Mouse (Mus musculus): ENCODE results near the gene Pax3.

Gene Pax3

DNA sequence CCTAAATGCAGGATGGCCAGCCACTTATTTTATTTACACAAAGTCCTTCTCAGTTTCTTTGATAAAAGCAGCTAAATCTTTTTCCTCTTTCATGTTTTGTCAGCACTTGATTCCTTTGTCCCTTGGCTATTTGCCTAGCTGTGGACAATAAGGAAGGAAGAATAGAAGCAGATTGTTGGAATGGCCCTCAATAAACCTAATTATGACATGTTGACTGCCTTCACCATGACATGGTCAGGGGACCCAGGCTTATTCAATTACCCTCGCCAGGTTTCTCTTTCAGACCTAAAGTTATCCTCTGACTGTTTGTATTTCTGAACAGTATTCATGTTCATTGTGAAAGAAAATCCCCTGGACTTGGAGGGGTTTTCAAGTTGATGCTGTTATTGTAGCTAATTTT lies 25.3 kb downstream of the Pax3 start:
- no peak for DNase-seq (ENCODE audit: low spot score)

- no peak for DNase-seq (ENCODE audit: low spot score)
Measured at GRCm38 (mm10) chr1:78170771-78171170, 26.2 kb downstream of the Pax3 start.

GRCm38 (mm10) chr1:78168796-78169195 lies 28.1 kb downstream of the Pax3 start:
- DNase-seq (ENCODE audit: low spot score), result no peak

- DNase-seq (ENCODE audit: low spot score), result no peak
Measured at GRCm38 (mm10) chr1:78167577-78168286, 29.2 kb downstream of the Pax3 start.

DNA sequence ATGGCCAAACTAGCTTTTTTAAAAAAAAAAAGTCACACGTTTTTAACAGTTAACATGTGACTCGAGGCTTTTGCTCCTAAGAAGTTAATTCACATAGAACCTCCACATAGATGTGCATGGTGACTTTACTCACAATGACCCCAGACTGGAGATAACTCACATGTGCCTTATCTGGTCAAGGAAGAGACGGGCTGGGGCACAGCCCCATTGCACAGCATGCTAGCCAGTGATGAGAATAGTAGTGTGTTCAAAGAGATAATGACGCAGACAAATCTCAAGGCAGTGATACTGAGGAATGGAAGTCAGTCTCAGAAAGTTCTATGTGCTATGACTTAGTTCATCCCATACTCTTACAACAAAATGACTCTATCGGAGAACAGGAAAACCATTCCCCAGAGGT lies 35.2 kb downstream of the Pax3 start:
- no peak for DNase-seq (ENCODE audit: low spot score)

DNA sequence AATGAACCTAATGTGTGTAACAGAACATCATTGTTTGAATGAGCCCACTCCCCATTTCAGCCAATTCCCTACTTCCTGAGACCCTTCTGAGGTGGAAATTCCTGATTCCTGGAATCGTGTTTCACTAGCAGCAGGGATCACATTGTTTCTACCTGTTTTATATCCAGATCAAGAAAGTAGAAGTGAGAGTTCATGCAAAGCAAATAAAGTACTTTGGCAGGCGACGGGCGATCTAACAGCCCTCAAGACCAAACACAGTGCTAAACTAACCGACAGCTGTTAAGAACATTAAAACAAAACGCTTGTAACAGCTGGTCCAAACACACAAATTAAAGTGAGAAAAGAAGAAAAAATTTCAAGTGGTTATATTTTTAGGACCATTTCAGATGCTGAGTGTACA lies 39.0 kb downstream of the Pax3 start:
- DNase-seq (ENCODE audit: low spot score), result no peak

DNA sequence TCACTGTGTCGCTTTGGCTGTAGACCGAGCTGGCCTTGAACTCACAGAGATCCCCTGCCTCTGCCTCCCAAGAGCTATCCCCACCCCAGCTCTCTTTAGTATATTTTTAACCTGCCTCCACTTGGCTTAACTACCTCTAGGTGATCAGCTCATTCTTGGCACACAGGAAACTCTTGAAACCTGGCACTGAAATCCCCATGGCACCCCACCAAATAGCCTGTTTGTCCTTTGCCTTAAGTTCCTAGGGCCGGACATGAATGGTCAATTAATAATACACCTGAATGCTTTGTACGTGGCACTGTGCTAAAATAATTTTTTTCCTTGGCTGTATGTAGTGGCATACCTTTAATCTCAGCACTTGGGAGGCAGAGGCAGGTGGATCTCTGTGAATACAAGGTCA lies 41.1 kb downstream of the Pax3 start:
- no peak for DNase-seq (ENCODE audit: low spot score)

DNA sequence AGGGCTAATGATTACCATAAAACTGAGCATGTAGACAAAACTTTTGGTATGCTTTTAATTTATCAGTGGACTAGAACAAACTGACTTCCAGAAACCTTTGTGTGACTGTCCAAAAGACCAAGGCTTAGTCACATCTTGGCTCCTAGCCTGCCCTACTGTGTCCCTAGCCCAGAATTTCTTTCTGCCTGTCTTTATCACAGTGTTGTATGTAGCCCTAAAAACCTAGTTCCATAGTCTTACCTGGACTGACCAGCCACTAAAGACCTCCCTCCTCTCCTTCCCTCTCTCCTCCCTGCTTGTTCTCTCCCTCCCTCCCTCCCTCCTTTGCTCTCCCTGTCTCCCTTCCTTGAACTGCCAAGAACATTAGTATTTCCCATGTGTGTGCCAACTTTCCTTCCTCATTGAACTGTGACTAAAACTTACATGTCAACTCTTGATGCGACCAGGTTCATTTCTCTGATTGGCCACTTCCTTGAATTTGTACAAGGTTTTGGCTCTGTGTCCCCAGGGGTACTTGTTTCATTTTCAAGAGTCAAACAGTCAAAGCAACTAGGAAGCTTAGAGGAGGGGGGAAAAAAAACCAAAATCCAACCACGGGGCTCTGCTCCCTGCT lies 48.8 kb downstream of the Pax3 start:
- no peak for DNase-seq (ENCODE audit: low spot score)

GRCm38 (mm10) chr1:78143403-78143802 lies 53.5 kb downstream of the Pax3 start:
- no peak for DNase-seq (ENCODE audit: low spot score)

DNA sequence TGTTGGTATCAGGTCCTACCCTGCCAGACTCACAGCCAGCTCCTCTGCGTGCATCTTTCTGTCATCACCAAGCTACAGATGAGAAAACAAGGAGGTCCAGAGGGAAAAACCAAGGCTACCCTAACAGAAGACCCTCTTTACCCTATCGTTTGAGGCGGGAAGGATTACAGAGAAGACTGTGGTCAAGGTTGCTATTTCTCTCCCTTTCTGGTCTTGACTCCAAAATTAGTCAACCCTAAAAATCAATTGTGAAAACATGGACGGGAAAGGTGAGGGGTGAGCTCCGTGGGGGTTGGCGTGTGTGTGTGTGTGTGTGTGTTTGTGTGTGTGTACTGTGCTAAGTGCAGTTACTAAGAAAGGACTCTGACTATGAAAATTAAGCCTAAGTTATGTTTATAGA lies 54.0 kb downstream of the Pax3 start:
- no peak for DNase-seq (ENCODE audit: low spot score)

- no peak for DNase-seq (ENCODE audit: low spot score)
Measured at GRCm38 (mm10) chr1:78141741-78142501, 55.0 kb downstream of the Pax3 start.

DNA sequence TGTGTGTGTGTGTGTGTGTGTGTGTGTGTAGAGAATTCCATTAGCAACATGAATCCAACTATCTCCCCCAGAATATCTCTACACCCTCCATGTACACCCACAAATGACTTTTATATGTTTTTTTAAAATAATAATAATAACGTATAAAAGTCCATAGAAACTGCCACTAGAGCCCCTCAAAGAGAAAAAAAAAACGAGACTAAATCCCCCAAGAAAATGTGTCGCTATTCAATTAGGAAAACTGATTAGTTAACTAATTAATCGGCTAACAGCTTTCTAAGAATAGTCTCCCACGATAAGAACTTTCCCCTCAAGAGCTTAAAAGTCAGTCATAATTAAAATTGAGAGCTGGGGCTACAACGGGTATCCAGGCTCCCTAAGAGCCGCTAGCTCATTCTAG lies 55.6 kb downstream of the Pax3 start:
- no peak for DNase-seq (ENCODE audit: low spot score)

DNA sequence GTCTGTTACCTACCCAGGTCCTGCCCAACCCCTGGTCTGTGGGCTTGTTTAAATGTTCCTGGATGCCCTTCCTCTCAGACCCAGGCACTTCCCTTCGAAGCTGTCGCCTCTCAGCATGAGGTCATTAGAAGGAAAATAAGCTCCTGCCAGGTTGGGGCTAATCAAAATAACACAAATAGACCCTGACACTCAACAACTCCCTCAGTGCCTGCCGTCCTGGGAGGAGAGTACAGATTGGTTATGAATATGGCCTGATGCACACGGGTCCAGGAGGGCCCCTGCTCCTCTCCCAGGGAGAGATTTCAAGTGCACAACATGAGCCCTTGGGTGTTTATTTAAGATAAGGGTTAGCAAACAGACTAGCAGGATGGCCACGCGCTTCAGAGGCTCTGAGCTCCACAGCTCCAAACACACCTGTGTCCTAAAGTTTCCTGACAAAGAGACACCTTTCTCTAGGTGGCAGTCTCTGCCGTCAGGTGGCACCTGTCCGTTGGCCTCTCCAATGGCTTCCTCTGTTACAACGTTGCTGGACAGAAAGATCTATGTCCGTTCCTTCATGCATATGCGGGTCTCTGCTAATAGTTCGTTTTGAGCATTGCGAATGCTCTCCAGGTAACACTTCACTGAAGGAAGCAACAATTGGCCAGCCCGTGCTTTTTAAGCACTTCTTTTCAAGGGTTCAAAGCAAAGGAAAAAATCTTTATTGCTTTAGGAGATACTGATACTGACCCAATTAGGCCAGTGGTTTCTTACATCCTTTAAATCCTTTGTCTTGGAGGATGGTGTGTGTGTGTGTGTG lies 56.2 kb downstream of the Pax3 start:
- peak; percentile 40 for DNase-seq (ENCODE audit: low spot score)

- DNase-seq (ENCODE audit: low spot score), result no peak
Measured at GRCm38 (mm10) chr1:78139287-78139686, 57.6 kb downstream of the Pax3 start.

DNA sequence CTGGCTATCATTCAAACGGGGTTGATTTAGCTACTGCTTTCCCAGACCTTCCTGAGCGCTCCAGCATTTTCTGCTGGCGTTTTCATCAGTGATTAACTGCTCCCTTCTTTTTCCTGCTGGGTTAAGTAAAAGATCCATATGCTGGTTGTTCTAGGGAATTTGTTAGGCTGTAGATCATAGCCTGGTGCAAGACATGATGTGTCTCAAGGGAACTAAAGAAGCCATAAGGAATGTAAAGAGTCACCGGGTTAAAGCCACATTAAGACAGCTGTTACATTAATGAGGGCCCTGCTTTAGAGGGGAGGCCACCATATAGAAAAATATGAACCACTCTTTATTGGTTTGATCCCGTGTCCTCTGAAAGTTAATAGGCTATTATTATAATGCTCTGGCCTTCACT lies 67.7 kb downstream of the Pax3 start:
- no peak for DNase-seq (ENCODE audit: low spot score)

DNA sequence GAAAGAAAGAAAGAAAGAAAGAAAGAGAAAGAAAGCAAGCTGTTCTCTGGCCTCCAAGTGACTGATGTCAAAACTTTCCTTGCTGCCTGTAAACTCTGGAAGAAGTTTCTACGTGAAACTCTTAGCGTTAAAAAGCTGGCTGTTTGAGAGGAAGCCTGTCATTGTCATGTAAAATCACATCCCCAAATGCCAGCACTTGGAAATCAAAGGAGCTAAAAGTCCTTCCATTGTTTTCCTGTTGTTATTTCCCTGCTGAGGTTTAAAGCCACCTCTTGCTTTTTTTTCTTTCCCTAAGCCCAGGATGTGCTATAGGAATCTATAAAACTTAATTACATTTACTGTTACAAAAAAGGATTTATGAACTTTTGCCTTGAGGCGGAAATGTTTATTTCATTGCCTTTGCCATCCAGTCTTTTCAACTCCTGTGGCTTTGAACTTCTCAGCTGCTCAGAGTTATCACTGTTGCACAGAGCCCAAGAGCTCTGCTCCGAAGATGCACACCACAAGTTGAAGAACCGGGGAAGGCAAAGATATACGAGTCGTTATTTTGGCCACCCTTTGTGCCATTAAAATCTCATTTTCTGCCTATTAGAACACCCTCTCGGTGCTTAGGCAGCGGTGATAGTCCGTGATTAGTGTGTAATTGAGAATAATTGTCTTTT lies 76.9 kb downstream of the Pax3 start:
- DNase-seq (ENCODE audit: low spot score), result no peak

DNA sequence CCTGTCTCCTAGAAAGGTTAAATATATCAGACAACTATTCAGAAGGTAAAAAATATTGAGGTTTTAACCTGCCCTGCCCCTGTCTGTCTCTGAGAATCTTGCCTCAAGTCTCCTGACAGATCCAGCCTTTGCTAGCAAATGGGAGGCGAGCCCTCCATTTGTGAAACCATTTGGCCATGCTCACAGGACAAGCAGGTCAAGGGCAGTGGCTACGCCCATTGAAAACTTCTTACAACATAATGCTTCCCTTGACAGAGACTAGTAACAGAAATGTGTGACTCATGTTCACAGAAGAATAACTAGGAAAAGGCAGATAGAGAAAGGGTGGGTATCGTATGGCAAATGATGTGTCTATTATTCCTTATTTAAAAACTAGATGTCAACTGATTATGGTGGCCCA lies 80.9 kb downstream of the Pax3 start:
- DNase-seq (ENCODE audit: low spot score), result no peak

DNA sequence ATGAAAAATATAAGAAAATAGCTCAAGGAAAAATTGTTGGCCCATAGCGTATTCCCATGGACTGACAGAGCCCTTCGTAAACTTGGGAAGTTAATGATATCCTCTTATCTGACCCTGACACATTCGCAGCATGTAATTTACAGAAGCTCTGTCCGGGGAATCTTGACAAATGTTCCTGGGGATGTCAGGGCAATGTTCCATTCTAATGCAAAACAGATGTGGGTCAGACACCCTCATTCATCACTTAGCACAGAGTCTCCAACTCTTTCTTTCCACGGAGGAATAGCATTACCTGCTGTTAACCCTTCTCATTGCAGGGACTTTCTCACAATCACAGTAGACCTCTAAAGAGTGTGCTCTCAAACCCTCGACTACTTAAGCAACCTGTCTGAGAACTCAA lies 86.6 kb downstream of the Pax3 start:
- peak; percentile 14 for DNase-seq (ENCODE audit: low spot score)

GRCm38 (mm10) chr1:78103511-78103910 lies 93.4 kb downstream of the Pax3 start:
- no peak for DNase-seq (ENCODE audit: low spot score)

- DNase-seq (ENCODE audit: low spot score), result no peak
Measured at GRCm38 (mm10) chr1:78093619-78094018, 103.3 kb downstream of the Pax3 start.

DNA sequence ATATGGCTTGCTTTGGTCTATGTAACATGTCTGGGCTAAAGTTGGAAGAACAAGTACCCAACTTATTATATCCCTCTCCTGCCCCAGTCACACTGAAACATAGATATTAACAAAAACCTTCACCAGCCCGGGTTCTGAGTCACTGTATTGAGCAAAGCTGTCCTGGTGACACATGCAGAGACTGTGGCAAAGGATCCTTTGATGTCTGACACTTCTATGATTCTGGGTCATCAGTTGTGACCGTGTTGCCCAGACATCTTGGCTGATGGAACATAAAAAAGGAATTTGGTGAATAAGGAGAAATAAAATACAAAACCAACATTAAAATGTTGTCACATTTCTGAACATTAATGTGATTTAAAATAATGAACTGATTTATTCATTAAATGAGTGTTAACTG lies 108.3 kb downstream of the Pax3 start:
- DNase-seq (ENCODE audit: low spot score), result no peak

- DNase-seq (ENCODE audit: low spot score), result peak; percentile 58
Measured at GRCm38 (mm10) chr1:78081761-78082160, 115.2 kb downstream of the Pax3 start.

Data from yolk sac, embryonic 10.5 days (tissue).